Mouse (Mus musculus): ENCODE data around the gene Mitf. TPM values are rescaled to one million over a fixed set of nuclear protein-coding genes. Genes with fewer than 3 reads are reported as not detected.
A peak's percentile ranks its signal among the peaks of the same experiment; 100 is the strongest.

The Mitf gene
- polyA plus RNA-seq (2015; fragmentation: Nextera tagmentation; extraction: Ambion mirVana), result 3.7 and 3.9 TPM in 2 replicates

DNA sequence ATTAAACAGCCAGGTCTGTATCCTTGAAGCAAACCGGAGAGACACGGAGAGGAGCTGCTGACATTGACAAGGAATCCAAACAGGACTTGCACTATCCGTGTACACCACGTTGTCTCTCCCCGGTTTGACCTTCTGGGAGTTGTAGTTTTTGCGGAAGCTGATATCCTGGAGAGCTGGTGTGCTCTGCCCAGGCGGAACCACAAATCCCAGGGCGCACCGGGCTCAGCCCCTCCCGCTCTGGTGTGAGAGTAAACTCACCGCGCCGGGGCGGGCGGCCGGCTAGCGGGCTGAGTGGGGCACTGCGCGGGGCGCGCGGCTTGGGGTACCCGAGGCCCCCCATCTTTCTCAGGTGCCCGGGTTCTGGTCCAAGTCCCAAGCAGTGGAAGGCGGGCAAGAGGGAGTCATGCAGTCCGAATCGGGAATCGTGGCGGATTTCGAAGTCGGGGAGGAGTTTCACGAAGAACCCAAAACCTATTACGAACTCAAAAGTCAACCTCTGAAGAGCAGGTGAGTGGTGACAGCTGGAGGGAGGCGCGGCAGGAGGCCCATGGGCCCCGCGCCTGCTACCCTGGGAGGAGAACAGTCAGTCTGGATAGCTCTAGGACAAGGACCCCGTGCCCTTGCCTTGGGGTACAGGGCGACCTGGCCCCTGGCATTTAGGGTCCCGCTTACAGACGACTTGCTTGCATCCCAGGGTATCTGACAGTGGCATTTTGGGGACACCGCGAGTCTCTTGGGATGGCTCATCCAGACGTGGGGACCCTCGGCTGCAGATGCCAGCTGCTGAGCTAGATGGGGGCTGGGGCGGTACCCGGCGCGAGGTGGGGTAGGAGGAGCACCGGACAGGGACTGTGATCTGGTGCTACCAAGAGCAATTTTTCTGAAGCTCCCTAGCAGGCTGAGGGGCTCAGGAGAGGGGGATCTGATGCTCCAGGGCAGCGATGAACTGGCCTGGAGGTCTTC, at the start of gene Mitf:
TSS of gene Mitf (plus strand) at position 272 of the 963 bp plus-strand sequence.
- TF ChIP-seq CTCF (IDR thresholded peaks at IDR 0.05), result peak; percentile 38
- no peak for TF ChIP-seq EP300 (IDR thresholded peaks at IDR 0.05)
- Histone ChIP-seq H3K9me3 (ENCODE audit: low read length) (no peaks in the 10 kb centered on the region), H3K27ac (ENCODE audit: low read length) (no peak within 1 kb of the TSS), H3K4me2 (replicated peaks; ENCODE audit: low read depth, low read length) (peak within 1 kb of the TSS; percentile 96), H3K4me3 (ENCODE audit: low read depth, low read length) (peak within 1 kb of the TSS; percentile 70), H3K9ac (replicated peaks; ENCODE audit: low read depth) (peak within 1 kb of the TSS; percentile 48), H3K4me1 (ENCODE audit: insufficient read depth, low read depth, low read length) (no peaks in the 10 kb centered on the region; the same call in 1 of the 2 replicates), H3K36me3 (ENCODE audit: insufficient read depth, low read length) (no peaks in the 10 kb centered on the region), H3K27me3 (replicated peaks; ENCODE audit: insufficient read depth, low read length) (no peaks in the 10 kb centered on the region)
- DNase-seq (ENCODE audit: low spot score), result peak; percentile 97
- ATAC-seq, result peak; percentile 100
- under 1% methylated on average over 49 of the region's 51 CpGs for WGBS

DNA sequence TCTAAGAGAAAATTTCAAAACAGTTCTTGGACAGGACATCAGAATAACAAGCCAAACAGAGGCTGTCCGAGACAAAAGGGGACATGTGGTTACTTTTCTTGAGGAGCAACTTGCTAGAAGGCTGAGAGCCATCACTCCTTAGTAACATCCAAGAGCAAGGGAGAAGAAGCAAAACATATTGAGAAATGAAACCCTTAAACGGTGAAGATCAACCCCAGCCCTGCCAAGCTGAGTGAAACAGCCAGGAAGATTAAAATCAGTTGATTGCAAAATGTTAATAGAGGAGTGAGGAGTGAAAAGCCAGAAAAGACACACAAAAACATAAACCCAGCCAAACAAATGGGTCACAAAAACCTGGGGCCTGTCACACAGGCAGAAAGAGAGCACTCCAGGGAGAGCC, 49.5 kb upstream of the Mitf start:
- H3K36me3 ChIP-seq (ENCODE audit: insufficient read depth, low read length), result no peaks in the 10 kb centered on the region
- H3K9ac ChIP-seq (replicated peaks; ENCODE audit: low read depth), result no peak overlapping the region
- no peaks in the 10 kb centered on the region for H3K4me1 ChIP-seq (ENCODE audit: insufficient read depth, low read depth, low read length)
- WGBS, result 44% methylated on average over 2 of the region's 2 CpGs
- no peaks in the 10 kb centered on the region for H3K9me3 ChIP-seq (ENCODE audit: low read length)
- ATAC-seq (peak; percentile 33; the same call in 1 of the 2 replicates), DNase-seq (ENCODE audit: low spot score) (peak; percentile 28)
- H3K4me3 ChIP-seq (ENCODE audit: low read depth, low read length), result no peak overlapping the region
- no peak for TF ChIP-seq EP300 (IDR thresholded peaks at IDR 0.05)
- TF ChIP-seq CTCF (IDR thresholded peaks at IDR 0.05), result no peak
- no peak overlapping the region for H3K4me2 ChIP-seq (replicated peaks; ENCODE audit: low read depth, low read length)
- H3K27me3 ChIP-seq (replicated peaks; ENCODE audit: insufficient read depth, low read length), result no peaks in the 10 kb centered on the region
- H3K27ac ChIP-seq (ENCODE audit: low read length), result no peak overlapping the region

DNA sequence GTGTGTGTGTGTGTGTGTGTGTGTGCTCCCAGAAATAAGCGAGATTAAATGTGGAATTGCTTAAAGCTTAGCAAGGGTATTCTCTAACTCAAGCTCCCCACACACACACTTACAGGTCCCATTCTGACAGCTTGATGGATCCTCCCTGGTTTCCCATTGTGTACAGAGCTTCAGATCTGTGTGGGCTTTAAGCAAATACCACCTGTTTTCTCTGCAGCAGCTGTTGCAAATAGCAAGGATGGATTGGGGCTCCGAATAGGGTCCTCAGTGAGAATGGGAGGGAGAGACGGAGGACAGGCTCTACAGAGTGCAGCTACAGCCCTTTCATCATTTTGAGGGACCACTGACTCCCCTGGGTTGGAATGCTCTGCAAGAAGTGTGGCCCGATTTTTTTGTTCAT, 48.0 kb upstream of the Mitf start:
- 41% methylated on average over 4 of the region's 4 CpGs for WGBS
- Histone ChIP-seq H3K9me3 (ENCODE audit: low read length) (no peaks in the 10 kb centered on the region), H3K4me2 (replicated peaks; ENCODE audit: low read depth, low read length) (no peak overlapping the region), H3K4me1 (ENCODE audit: insufficient read depth, low read depth, low read length) (no peaks in the 10 kb centered on the region), H3K27me3 (replicated peaks; ENCODE audit: insufficient read depth, low read length) (no peaks in the 10 kb centered on the region), H3K27ac (ENCODE audit: low read length) (no peak overlapping the region), H3K4me3 (ENCODE audit: low read depth, low read length) (no peak overlapping the region), H3K36me3 (ENCODE audit: insufficient read depth, low read length) (no peaks in the 10 kb centered on the region), H3K9ac (replicated peaks; ENCODE audit: low read depth) (no peak overlapping the region)
- DNase-seq (ENCODE audit: low spot score) (no peak), ATAC-seq (no peak)
- TF ChIP-seq CTCF (IDR thresholded peaks at IDR 0.05) (no peak), EP300 (IDR thresholded peaks at IDR 0.05) (no peak)

DNA sequence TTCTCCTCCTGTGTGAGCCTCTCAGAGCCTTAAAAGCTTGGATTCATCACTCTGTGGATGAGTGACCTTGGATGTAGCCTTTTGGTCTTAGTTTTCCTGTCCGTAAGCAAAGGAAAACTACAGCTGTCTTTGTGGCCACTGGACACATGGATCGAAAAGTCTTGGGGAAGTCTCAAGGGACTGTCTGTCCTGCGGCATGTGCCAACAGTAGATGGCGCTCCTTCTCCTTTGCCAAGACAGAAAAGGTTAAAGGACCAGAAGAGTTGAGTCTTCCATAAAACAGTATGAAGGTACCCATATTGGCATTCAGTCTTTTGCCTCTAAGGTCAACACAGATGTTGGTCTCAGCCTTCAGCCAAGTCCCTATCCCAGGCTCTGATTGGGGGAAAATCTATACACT, 47.6 kb upstream of the Mitf start:
- 10% methylated on average over 4 of the region's 4 CpGs for WGBS
- TF ChIP-seq CTCF (IDR thresholded peaks at IDR 0.05), result peak; percentile 90
- no peak for TF ChIP-seq EP300 (IDR thresholded peaks at IDR 0.05)
- Histone ChIP-seq H3K27ac (ENCODE audit: low read length) (no peak overlapping the region), H3K9ac (replicated peaks; ENCODE audit: low read depth) (no peak overlapping the region), H3K36me3 (ENCODE audit: insufficient read depth, low read length) (no peaks in the 10 kb centered on the region), H3K27me3 (replicated peaks; ENCODE audit: insufficient read depth, low read length) (no peaks in the 10 kb centered on the region), H3K4me2 (replicated peaks; ENCODE audit: low read depth, low read length) (no peak overlapping the region), H3K4me1 (ENCODE audit: insufficient read depth, low read depth, low read length) (no peaks in the 10 kb centered on the region), H3K9me3 (ENCODE audit: low read length) (no peaks in the 10 kb centered on the region), H3K4me3 (ENCODE audit: low read depth, low read length) (no peak overlapping the region)
- peak; percentile 80 for DNase-seq (ENCODE audit: low spot score)
- peak; percentile 32; the same call in 1 of the 2 replicates for ATAC-seq

DNA sequence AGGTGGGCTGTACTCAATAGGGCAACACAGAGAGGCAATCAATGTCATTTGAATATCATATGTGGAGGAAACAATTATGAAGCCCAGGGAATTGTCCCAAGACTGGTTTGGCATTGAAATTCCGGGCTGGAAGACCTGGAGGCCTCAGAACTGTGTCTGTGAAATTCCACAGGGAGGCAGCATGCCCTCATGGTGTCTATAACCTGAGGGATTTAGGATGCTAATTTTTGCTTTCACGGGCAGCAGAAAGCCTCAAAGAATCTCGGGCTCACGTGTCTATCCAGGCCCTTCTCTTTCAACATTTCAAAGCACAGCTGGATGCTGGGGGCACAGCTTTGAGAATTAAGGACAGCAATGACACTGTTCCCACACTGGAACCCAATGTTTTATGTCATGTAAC, 45.5 kb upstream of the Mitf start:
- Histone ChIP-seq H3K27me3 (replicated peaks; ENCODE audit: insufficient read depth, low read length) (no peaks in the 10 kb centered on the region), H3K4me2 (replicated peaks; ENCODE audit: low read depth, low read length) (no peak overlapping the region), H3K27ac (ENCODE audit: low read length) (no peak overlapping the region), H3K4me3 (ENCODE audit: low read depth, low read length) (no peak overlapping the region), H3K36me3 (ENCODE audit: insufficient read depth, low read length) (no peaks in the 10 kb centered on the region), H3K9ac (replicated peaks; ENCODE audit: low read depth) (no peak overlapping the region), H3K4me1 (ENCODE audit: insufficient read depth, low read depth, low read length) (no peaks in the 10 kb centered on the region), H3K9me3 (ENCODE audit: low read length) (no peaks in the 10 kb centered on the region)
- no peak for ATAC-seq
- peak; percentile 17 for DNase-seq (ENCODE audit: low spot score)
- TF ChIP-seq CTCF (IDR thresholded peaks at IDR 0.05), result peak; percentile 60
- no peak for TF ChIP-seq EP300 (IDR thresholded peaks at IDR 0.05)
- WGBS, result 14% methylated on average over 4 of the region's 4 CpGs

DNA sequence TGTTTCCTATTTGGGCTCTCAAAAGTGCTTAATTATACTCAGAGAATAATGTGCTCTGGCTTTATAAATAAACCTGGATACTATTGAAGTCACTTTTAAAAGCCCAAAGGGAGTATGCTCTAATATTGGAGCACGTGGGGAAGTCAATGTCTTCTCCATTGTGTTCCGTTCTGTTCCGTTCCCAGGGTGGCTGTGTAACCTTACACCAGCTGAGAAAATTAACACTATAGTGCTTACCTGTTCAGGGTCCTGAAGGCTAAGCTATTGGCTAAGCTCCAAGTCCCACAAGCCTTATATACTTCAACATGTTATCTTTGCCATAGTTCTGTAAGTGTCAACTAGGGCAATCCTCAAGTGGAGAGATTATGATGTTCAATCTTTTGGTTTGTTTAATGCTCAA, 42.9 kb upstream of the Mitf start:
- Histone ChIP-seq H3K27me3 (replicated peaks; ENCODE audit: insufficient read depth, low read length) (no peaks in the 10 kb centered on the region), H3K4me3 (ENCODE audit: low read depth, low read length) (no peak overlapping the region), H3K9me3 (ENCODE audit: low read length) (no peaks in the 10 kb centered on the region), H3K4me2 (replicated peaks; ENCODE audit: low read depth, low read length) (no peak overlapping the region), H3K9ac (replicated peaks; ENCODE audit: low read depth) (no peak overlapping the region), H3K4me1 (ENCODE audit: insufficient read depth, low read depth, low read length) (no peaks in the 10 kb centered on the region), H3K27ac (ENCODE audit: low read length) (no peak overlapping the region), H3K36me3 (ENCODE audit: insufficient read depth, low read length) (no peaks in the 10 kb centered on the region)
- no peak for TF ChIP-seq CTCF (IDR thresholded peaks at IDR 0.05)
- TF ChIP-seq EP300 (IDR thresholded peaks at IDR 0.05), result no peak
- WGBS, result 22% methylated on average over 3 of the region's 3 CpGs
- DNase-seq (ENCODE audit: low spot score) (no peak), ATAC-seq (no peak)

Data from lung, postnatal 0 days (tissue).